Mouse (Mus musculus) right cerebral cortex, postnatal 14 days (tissue): Measurements from ENCODE around the gene Pnmt.

Experiments
- DNase-seq: peaks from one replicate; pipeline ENCODE4 v3.0.0; 2022

Gene Pnmt

GRCm38 (mm10) chr11:98418939-98419547, 32.8 kb downstream of the Pnmt start:
- DNase-seq: no peak

GRCm38 (mm10) chr11:98426592-98426991, 40.3 kb downstream of the Pnmt start:
- DNase-seq: no peak

GRCm38 (mm10) chr11:98428436-98428835, 42.2 kb downstream of the Pnmt start:
- no peak for DNase-seq

- DNase-seq: no peak
Measured at GRCm38 (mm10) chr11:98431743-98432502, 45.7 kb downstream of the Pnmt start.

GRCm38 (mm10) chr11:98435723-98436122, 49.5 kb downstream of the Pnmt start:
- no peak for DNase-seq

- no peak for DNase-seq
Measured at GRCm38 (mm10) chr11:98437441-98437840, 51.2 kb downstream of the Pnmt start.
